Mouse (Mus musculus) kidney, embryonic 14.5 days (tissue): ENCODE data around the gene Rnase4. TPM values are rescaled to one million over a fixed set of nuclear protein-coding genes. Genes with fewer than 3 reads are reported as not detected.

ENCODE experiments used
- ATAC-seq: fragments of 200-750 bp; cut with Nextera tagmentation; 2 replicates; pipeline ENCODE4 v1.8.0; 2017; ENCODE audit warnings: moderate number of reproducible peaks, mild to moderate bottlenecking, moderate TSS enrichment, moderate library complexity; ENCODE audit not compliant: low FRiP score, low TSS enrichment
- H3K27ac ChIP-seq: fragments of 300-500 bp; sonication (generic); 2 replicates; pipeline ENCODE4 v1.5.1; 2014; ENCODE audit warnings: low read depth, mild to moderate bottlenecking, low read length, moderate library complexity, mixed read lengths
- H3K27me3 ChIP-seq: fragments of 300-500 bp; sonication (generic); 2 replicates; pipeline ENCODE4 v1.6.1; 2014; ENCODE audit warnings: mild to moderate bottlenecking, low read length; ENCODE audit not compliant: control insufficient read depth, insufficient read depth
- H3K36me3 ChIP-seq: fragments of 300-500 bp; sonication (generic); 2 replicates; pipeline ENCODE4 v1.6.1; 2014; ENCODE audit warnings: low read length, mixed read lengths; ENCODE audit not compliant: control insufficient read depth, insufficient read depth
- H3K4me1 ChIP-seq: fragments of 300-500 bp; sonication (generic); 2 replicates; pipeline ENCODE4 v1.6.1; 2014; ENCODE audit warnings: low read length, mixed read lengths; ENCODE audit not compliant: control insufficient read depth, insufficient read depth
- H3K4me2 ChIP-seq: fragments of 300-500 bp; sonication (generic); replicated peaks from 2 replicates; pipeline ENCODE4 v1.6.1; 2014; ENCODE audit warnings: low read depth, mild to moderate bottlenecking, low read length
- H3K4me3 ChIP-seq: fragments of 300-500 bp; sonication (generic); 2 replicates; pipeline ENCODE4 v1.5.1; 2014; ENCODE audit warnings: mild to moderate bottlenecking, low read length
- H3K9ac ChIP-seq: fragments of 300-500 bp; sonication (generic); 2 replicates; pipeline ENCODE4 v1.6.1; 2014; ENCODE audit warnings: low read depth, mild to moderate bottlenecking, low read length, moderate library complexity
- H3K9me3 ChIP-seq: fragments of 300-500 bp; sonication (generic); 2 replicates; pipeline ENCODE4 v1.6.1; 2016; ENCODE audit warnings: low read length; ENCODE audit not compliant: control insufficient read depth
- WGBS: fragments of 180-500 bp; shearing (Covaris S2); extraction: QIAGEN DNeasy Blood & Tissue Kit; methylation state at CpG from one replicate; pipeline ENCODE4 v1.1.7; 2014; 5-methylcytosine and 5-hydroxymethylcytosine counted together
- polyA plus RNA-seq: library from polyadenylated mRNA; unstranded; fragments of >200 nt; fragmentation: Nextera tagmentation; extraction: Ambion mirVana; gene quantifications from 2 replicates; pipeline ENCODE4 v1.2.1, GENCODE M21; 2014

The Rnase4 gene
- polyA plus RNA-seq, 1 experiment from 2014 or later: 38.9 TPM

GRCm38 (mm10) chr14:51146685-51147084, 55.8 kb downstream of the Rnase4 start, which contains the start of gene Rnase1:
TSS of gene Rnase1 (minus strand) at chr14:51146785.
- Histone ChIP-seq H3K9ac (no peak within 1 kb of the TSS), H3K4me1 (no peaks in the 10 kb centered on the region), H3K36me3 (no peaks in the 10 kb centered on the region), H3K4me2 (no peak within 1 kb of the TSS), H3K4me3 (no peak within 1 kb of the TSS), H3K27me3 (no peaks in the 10 kb centered on the region), H3K9me3 (no peaks in the 10 kb centered on the region), H3K27ac (no peak within 1 kb of the TSS)
- 68% methylated on average over 2 of the region's 2 CpGs for WGBS
- ATAC-seq: no peak

DNA sequence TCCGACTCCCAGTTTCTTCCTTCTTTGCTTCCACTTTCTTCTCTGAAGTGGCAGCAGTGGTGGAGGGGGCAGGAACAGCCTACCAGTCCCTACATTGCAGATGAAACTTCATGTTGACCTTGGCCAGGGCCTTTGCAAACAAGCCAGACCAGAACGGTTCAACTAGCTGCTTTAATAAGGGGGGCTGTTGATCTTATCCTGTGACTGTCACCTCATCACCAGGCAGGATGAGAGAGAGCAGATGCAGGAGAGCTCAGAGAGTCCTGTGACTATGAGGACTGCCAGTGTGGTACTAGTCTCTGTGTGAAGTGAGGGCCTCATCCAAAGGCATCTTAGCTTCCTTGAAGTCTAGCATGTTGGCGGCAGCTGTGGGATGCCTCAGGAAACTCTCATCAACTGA, 57.1 kb downstream of the Rnase4 start:
- H3K9me3 ChIP-seq: no peaks in the 10 kb centered on the region
- no peak overlapping the region for H3K27ac ChIP-seq
- ATAC-seq: no peak
- H3K4me1 ChIP-seq: no peaks in the 10 kb centered on the region
- no peaks in the 10 kb centered on the region for H3K36me3 ChIP-seq
- no peaks in the 10 kb centered on the region for H3K27me3 ChIP-seq
- H3K4me3 ChIP-seq: no peak overlapping the region
- WGBS: 71% methylated on average over 3 of the region's 3 CpGs
- H3K4me2 ChIP-seq: no peak overlapping the region
- no peak overlapping the region for H3K9ac ChIP-seq

- Histone ChIP-seq H3K36me3 (no peaks in the 10 kb centered on the region), H3K4me2 (no peak overlapping the region), H3K4me3 (no peak overlapping the region), H3K27ac (no peak overlapping the region), H3K9ac (no peak overlapping the region), H3K4me1 (no peaks in the 10 kb centered on the region), H3K27me3 (no peaks in the 10 kb centered on the region), H3K9me3 (no peaks in the 10 kb centered on the region)
- 26% methylated on average over 5 of the region's 5 CpGs for WGBS
- no peak; the same call in 1 of the 2 replicates for ATAC-seq
Measured at GRCm38 (mm10) chr14:51149164-51149563, 58.3 kb downstream of the Rnase4 start.

- Histone ChIP-seq H3K4me3 (no peak overlapping the region), H3K9ac (no peak overlapping the region), H3K4me1 (no peaks in the 10 kb centered on the region), H3K27me3 (no peaks in the 10 kb centered on the region), H3K27ac (no peak overlapping the region), H3K4me2 (no peak overlapping the region), H3K36me3 (no peaks in the 10 kb centered on the region), H3K9me3 (no peaks in the 10 kb centered on the region)
- no peak for ATAC-seq
- 88% methylated on average over 3 of the region's 3 CpGs for WGBS
Measured at GRCm38 (mm10) chr14:51150206-51150831, 59.4 kb downstream of the Rnase4 start.

GRCm38 (mm10) chr14:51152249-51152870, 61.5 kb downstream of the Rnase4 start:
- H3K9me3 ChIP-seq: no peaks in the 10 kb centered on the region
- no peak overlapping the region for H3K4me2 ChIP-seq
- no peak overlapping the region for H3K27ac ChIP-seq
- ATAC-seq: no peak
- no peak overlapping the region for H3K4me3 ChIP-seq
- H3K36me3 ChIP-seq: no peaks in the 10 kb centered on the region
- no peaks in the 10 kb centered on the region for H3K4me1 ChIP-seq
- no peaks in the 10 kb centered on the region for H3K27me3 ChIP-seq
- 69% methylated on average over 5 of the region's 5 CpGs for WGBS
- no peak overlapping the region for H3K9ac ChIP-seq

Other genes starting within 250 kb of the Rnase4 start
- 10.3 and 10.6 TPM in 2 replicates for gene Tep1, start 220.5 kb upstream of the Rnase4 start, polyA plus RNA-seq
- gene Klhl33, start 193.6 kb upstream of the Rnase4 start, polyA plus RNA-seq: 0.11 and 0.20 TPM in 2 replicates
- gene Osgep, start 166.2 kb upstream of the Rnase4 start, polyA plus RNA-seq: 168 and 198 TPM in 2 replicates
- gene Apex1, start 166.1 kb upstream of the Rnase4 start, polyA plus RNA-seq: 354 and 419 TPM in 2 replicates
- 40.1 and 63.0 TPM in 2 replicates for gene Pip4p1, start 160.2 kb upstream of the Rnase4 start, polyA plus RNA-seq
- 80.6 and 83.0 TPM in 2 replicates for gene Pnp, start 160.0 kb upstream of the Rnase4 start, polyA plus RNA-seq
- gene Gm49342, start 146.6 kb upstream of the Rnase4 start, polyA plus RNA-seq: not detected in 2 replicates
- 0.99 and 1.2 TPM in 2 replicates for gene Pnp2, start 135.1 kb upstream of the Rnase4 start, polyA plus RNA-seq
- not detected in 2 replicates for gene Rnase10, start 83.3 kb upstream of the Rnase4 start, polyA plus RNA-seq
- gene Rnase9, start 49.2 kb upstream of the Rnase4 start, polyA plus RNA-seq: 0.35 TPM in 1 of 2 replicates, not detected in the other
- 1.1 TPM in 1 of 2 replicates, not detected in the other for gene Rnase11, start 40.9 kb upstream of the Rnase4 start, polyA plus RNA-seq
- gene Rnase12, start 33.4 kb upstream of the Rnase4 start, polyA plus RNA-seq: 16.5 and 18.5 TPM in 2 replicates
- not detected in 2 replicates for gene Olfr750, start 16.6 kb upstream of the Rnase4 start, polyA plus RNA-seq
- gene Ang, start 73 bp downstream of the Rnase4 start, polyA plus RNA-seq: 6.3 and 9.5 TPM in 2 replicates
- 2.1 and 2.5 TPM in 2 replicates for gene Eddm3b, start 23.3 kb downstream of the Rnase4 start, polyA plus RNA-seq
- 0.38 and 0.49 TPM in 2 replicates for gene Rnase6, start 32.8 kb downstream of the Rnase4 start, polyA plus RNA-seq
- gene Rnase1, start 55.7 kb downstream of the Rnase4 start, polyA plus RNA-seq: 0.53 and 0.65 TPM in 2 replicates
- not detected in 2 replicates for gene Rnase2b, start 71.2 kb downstream of the Rnase4 start, polyA plus RNA-seq
- gene Ang2, start 108.1 kb downstream of the Rnase4 start, polyA plus RNA-seq: not detected in 2 replicates
- gene Ear14, start 112.3 kb downstream of the Rnase4 start, polyA plus RNA-seq: not detected in 2 replicates
- not detected in 2 replicates for gene Rnase2a, start 165.0 kb downstream of the Rnase4 start, polyA plus RNA-seq